Comparison of ENCODE assay signal across 9 mouse cellular contexts in genomic region chr16:35270353-35270934, GRCm38 (mm10).
DNase-seq lines count a peak whose midpoint lies in the region; TF ChIP-seq lines count a peak whose summit lies in the region.
"Had no signal": no experiment of that assay in that cellular context is flagged by ENCODE, and none has a peak within 500 bp of the region (broad histone marks: within the 10 kb centered on the region; RNA-seq: fewer than 3 reads in every experiment).

No protein-coding gene starts in this region.

- H3K36me3 ChIP-seq in MEL (ENCODE audit: control insufficient read depth in 1 of 2, insufficient read depth in 2 of 2, low read length in 2 of 2) = no peaks in the 10 kb centered on the region
- no peaks in the 10 kb centered on the region for H3K36me3 ChIP-seq in hindbrain, embryonic 10.5 days
- H3K36me3 ChIP-seq: liver, embryonic 15.5 days had no signal

- TF ChIP-seq POLR2A in MEL (IDR thresholded peaks at IDR 0.05; ENCODE audit: control insufficient read depth in 1 of 2, insufficient read depth in 1 of 2, low read depth in 1 of 2, low read length in 2 of 2, poor library complexity in 1 of 2) = no peak

- TF ChIP-seq CTCF in MEL (IDR thresholded peaks at IDR 0.05 in 2 of 3, conservative IDR thresholded peaks at IDR 0.05 in 1 of 3; ENCODE audit: control insufficient read depth in 1 of 3, insufficient read depth in 1 of 3, low read depth in 2 of 3, low read length in 3 of 3, poor library complexity in 1 of 3, severe bottlenecking in 1 of 3) = peak; percentile 59 to 64 (median 62)

- WGBS in hindbrain, embryonic 10.5 days = 42% methylated on average over 10 of the region's 10 CpGs

- H3K27ac ChIP-seq in MEL (ENCODE audit: control insufficient read depth, low read depth, low read length) = no peak overlapping the region
- no peak overlapping the region for H3K27ac ChIP-seq in hindbrain, embryonic 10.5 days
- H3K27ac ChIP-seq: liver, embryonic 15.5 days had no signal

- H3K4me3 ChIP-seq in MEL (ENCODE audit: control insufficient read depth in 1 of 2, insufficient read depth in 1 of 2, low read depth in 2 of 2, low read length in 2 of 2) = no peak overlapping the region
- H3K4me3 ChIP-seq in hindbrain, embryonic 10.5 days = no peak overlapping the region
- H3K4me3 ChIP-seq: liver, embryonic 15.5 days had no signal

- TF ChIP-seq EP300 in MEL (IDR thresholded peaks at IDR 0.05; ENCODE audit: low read depth in 1 of 2, low read length in 2 of 2) = no peak

- no peaks in the 10 kb centered on the region for H3K79me2 ChIP-seq in MEL (ENCODE audit: control insufficient read depth, insufficient read depth, low read length, poor library complexity)

- H3K9me3 ChIP-seq in MEL (replicated peaks; ENCODE audit: insufficient read depth, low read length) = no peaks in the 10 kb centered on the region
- no peaks in the 10 kb centered on the region for H3K9me3 ChIP-seq in hindbrain, embryonic 10.5 days
- H3K9me3 ChIP-seq: liver, embryonic 15.5 days had no signal

- no peak overlapping the region for H3K9ac ChIP-seq in MEL (ENCODE audit: control insufficient read depth, low read depth, low read length, poor library complexity, severe bottlenecking)
- H3K9ac ChIP-seq: liver, embryonic 15.5 days had no signal

- DNase-seq in MEL (ENCODE audit: low read depth, low spot score) = peak; percentile 50
- DNase-seq in cerebellum, adult 11-12 months = peak; percentile 79
- DNase-seq in forelimb bud, embryonic 11.5 days (ENCODE audit: low read depth, low spot score) = peak; percentile 90
- peak; percentile 84 for DNase-seq in hindbrain, embryonic 10.5 days (ENCODE audit: low spot score)
- DNase-seq in layer of hippocampus, adult 9-11 months = peak; percentile 87
- peak; percentile 84 for DNase-seq in lung, postnatal 25 days (ENCODE audit: low spot score)
- peak; percentile 74 for DNase-seq in retina, postnatal 7 days (ENCODE audit: low read depth, low spot score)
- peak; percentile 44 to 46 for DNase-seq in urinary bladder, adult 18-20 months (ENCODE audit: low spot score in 2 of 2)

- no peaks in the 10 kb centered on the region for H3K27me3 ChIP-seq in MEL (ENCODE audit: control insufficient read depth in 1 of 2, insufficient read depth in 2 of 2, low read length in 2 of 2)
- H3K27me3 ChIP-seq in hindbrain, embryonic 10.5 days (ENCODE audit: insufficient read depth, poor library complexity, severe bottlenecking) = peaks cover 21% of the 10 kb centered on the region

- TF ChIP-seq RAD21 in MEL (IDR thresholded peaks at IDR 0.05; ENCODE audit: low read depth, low read length) = peak; percentile 30

- no peaks in the 10 kb centered on the region for H3K4me1 ChIP-seq in MEL (ENCODE audit: control insufficient read depth in 1 of 2, insufficient read depth in 2 of 2, low read length in 2 of 2)
- H3K4me1 ChIP-seq in hindbrain, embryonic 10.5 days (replicated peaks) = peaks cover 29% of the 10 kb centered on the region
- H3K4me1 ChIP-seq: liver, embryonic 15.5 days had no signal

TF ChIP-seq in MEL, 35 proteins besides CTCF, POLR2A, EP300 and RAD21:
- TF ChIP-seq JUND (IDR thresholded peaks at IDR 0.05; ENCODE audit: low read depth, low read length) (no peak), SMC3 (IDR thresholded peaks at IDR 0.05; ENCODE audit: low read depth, low read length) (peak; percentile 58), CHD1 (IDR thresholded peaks at IDR 0.05; ENCODE audit: low read depth, low read length) (no peak), TAL1 (IDR thresholded peaks at IDR 0.05; ENCODE audit: low read length) (no peak), CHD2 (IDR thresholded peaks at IDR 0.05; ENCODE audit: low read length) (no peak), MEF2A (IDR thresholded peaks at IDR 0.05; ENCODE audit: extremely low read depth, insufficient replicate concordance, low read depth, low read length, poor library complexity, severe bottlenecking) (no peak)
